Mouse (Mus musculus): ENCODE results near the gene Prss41.

DNA sequence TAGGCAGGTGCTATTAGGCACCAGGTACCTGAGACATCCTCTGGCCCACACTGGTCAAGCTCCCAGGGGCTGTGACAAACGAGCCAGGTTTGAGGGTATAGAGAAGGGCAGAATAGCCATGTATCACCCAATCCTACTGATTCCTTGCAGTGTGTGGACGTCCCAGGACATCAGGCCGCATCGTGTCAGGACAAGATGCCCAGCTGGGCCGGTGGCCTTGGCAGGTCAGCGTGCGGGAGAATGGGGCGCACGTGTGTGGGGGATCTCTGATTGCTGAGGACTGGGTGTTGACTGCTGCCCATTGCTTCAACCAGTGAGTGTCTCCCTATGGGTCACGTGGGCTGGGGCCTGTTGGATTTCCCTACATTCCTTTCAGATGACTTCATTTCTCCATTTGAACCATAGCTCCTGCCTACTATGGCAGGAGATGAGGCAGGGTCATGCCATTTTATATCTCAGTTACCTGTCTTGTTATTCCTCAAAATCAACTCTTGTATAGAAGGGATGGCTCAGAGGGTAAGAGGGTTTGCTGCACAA is 10.3 kb upstream of the Prss41 start:
- TF ChIP-seq CTCF (IDR thresholded peaks at IDR 0.05) (no peak), POLR2A (IDR thresholded peaks at IDR 0.05; ENCODE audit: insufficient read depth, low read depth, low read length) (no peak)
